Mouse (Mus musculus) myocyte (in vitro differentiated cells): ENCODE measurements around the gene Blnk. TPM values are rescaled to one million over a fixed set of nuclear protein-coding genes. Genes with fewer than 3 reads are reported as not detected.
A peak's percentile ranks its signal among the peaks of the same experiment; 100 is the strongest.

Experiments
- H3K27me3 ChIP-seq: one replicate; pipeline ENCODE4 v1.6.1; 2011; ENCODE audit not compliant: control insufficient read depth, insufficient read depth, insufficient read length
- H3K36me3 ChIP-seq: one replicate; pipeline ENCODE4 v1.6.1; 2011; ENCODE audit not compliant: control insufficient read depth, insufficient read depth
- H3K4me2 ChIP-seq: one replicate; pipeline ENCODE4 v1.6.1; 2011; ENCODE audit warnings: low read depth, control low read depth
- H3K4me3 ChIP-seq: one replicate; pipeline ENCODE4 v1.5.1; 2011; ENCODE audit warnings: mild to moderate bottlenecking, control low read depth, moderate library complexity
- H3K79me2 ChIP-seq: one replicate; pipeline ENCODE4 v1.6.1; 2011; ENCODE audit not compliant: control insufficient read depth, insufficient read depth
- H3ac ChIP-seq: one replicate; pipeline ENCODE4 v1.6.1; 2011; ENCODE audit not compliant: control insufficient read depth, insufficient read length
- CEBPB ChIP-seq: IDR thresholded peaks from 2 replicates; pipeline ENCODE4 v1.6.1; 2011; ENCODE audit warnings: mild to moderate bottlenecking, moderate library complexity; ENCODE audit not compliant: poor library complexity, insufficient read depth, severe bottlenecking
- E2F4 ChIP-seq: IDR thresholded peaks from one replicate; pipeline ENCODE4 v1.6.1; 2011; ENCODE audit warnings: mild to moderate bottlenecking, control low read depth, moderate library complexity; ENCODE audit not compliant: insufficient read depth
- MAX ChIP-seq: IDR thresholded peaks from one replicate; pipeline ENCODE4 v1.6.1; 2011; ENCODE audit warnings: low read depth, mild to moderate bottlenecking, control low read depth
- MYOD1 ChIP-seq, 3 experiments: IDR thresholded peaks; one replicate each; pipeline ENCODE4 v1.6.1; 2011; ENCODE audit warnings: control low read depth in 2 of 3, low read depth in 2 of 3, mild to moderate bottlenecking in 2 of 3, moderate library complexity in 1 of 3; ENCODE audit not compliant: insufficient read length in 2 of 3, control insufficient read depth in 1 of 3
- MYOG ChIP-seq, 3 experiments: IDR thresholded peaks; one replicate each; pipeline ENCODE4 v1.6.1; 2011; ENCODE audit warnings: control low read depth in 2 of 3, low read depth in 2 of 3, mild to moderate bottlenecking in 2 of 3; ENCODE audit not compliant: insufficient read length in 2 of 3, control insufficient read depth in 1 of 3, insufficient read depth in 1 of 3
- POLR2A ChIP-seq: IDR thresholded peaks from one replicate; pipeline ENCODE4 v1.6.1; 2011; ENCODE audit warnings: low read depth, mild to moderate bottlenecking, control low read depth, moderate library complexity; ENCODE audit not compliant: insufficient read length
- POLR2AphosphoS2 ChIP-seq: IDR thresholded peaks from one replicate; pipeline ENCODE4 v1.6.1; 2011; ENCODE audit warnings: low read depth, control low read depth; ENCODE audit not compliant: insufficient read length
- REST ChIP-seq: IDR thresholded peaks from one replicate; pipeline ENCODE4 v1.6.1; 2011; ENCODE audit warnings: mild to moderate bottlenecking, control low read depth, moderate library complexity; ENCODE audit not compliant: insufficient read depth, insufficient read length
- SRF ChIP-seq: IDR thresholded peaks from one replicate; pipeline ENCODE4 v1.6.1; 2011; ENCODE audit warnings: low read depth; ENCODE audit not compliant: control insufficient read depth, insufficient read length
- TCF12 ChIP-seq: IDR thresholded peaks from one replicate; pipeline ENCODE4 v1.6.1; 2011; ENCODE audit warnings: mild to moderate bottlenecking, control low read depth; ENCODE audit not compliant: poor library complexity, insufficient read depth, severe bottlenecking
- TCF3 ChIP-seq: IDR thresholded peaks from one replicate; pipeline ENCODE4 v1.6.1; 2011; ENCODE audit warnings: low read depth, control low read depth; ENCODE audit not compliant: insufficient read length
- USF1 ChIP-seq: IDR thresholded peaks from one replicate; pipeline ENCODE4 v1.6.1; 2011; ENCODE audit warnings: low read depth, mild to moderate bottlenecking, control low read depth, moderate library complexity
- polyA plus RNA-seq: library from polyadenylated mRNA; unstranded; fragments of >200 nt; fragmentation: generic; extraction: Trizol; gene quantifications from one replicate; pipeline ENCODE4 v1.2.1, GENCODE M21; 2012; ENCODE audit warnings: missing spikeins

Blnk gene
- polyA plus RNA-seq, 1 experiment, result 3.3 TPM

DNA sequence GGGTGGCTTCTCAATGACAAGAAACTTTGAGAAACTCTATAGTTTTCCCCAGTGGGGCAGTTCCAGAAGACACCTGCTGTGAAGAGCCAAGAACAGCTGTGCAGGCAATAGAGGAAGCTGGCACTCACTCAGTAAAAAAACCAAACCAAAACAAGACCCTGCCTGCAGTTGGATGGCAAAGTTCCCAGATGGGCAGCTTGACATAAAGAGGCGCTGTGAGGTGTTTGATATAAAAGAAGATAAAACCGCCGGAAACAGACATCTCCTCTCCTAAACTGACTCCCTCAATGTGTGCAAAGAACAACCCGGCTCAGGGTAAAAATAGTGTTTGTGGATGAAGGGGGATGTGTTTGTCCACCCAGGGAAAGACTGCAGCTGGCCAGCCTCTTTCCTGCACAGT lies 27.9 kb upstream of the Blnk start:
- H3K79me2 ChIP-seq, result no peaks in the 10 kb centered on the region
- TF ChIP-seq TCF3, result no peak
- peak; percentile 42 for TF ChIP-seq TCF12
- peak in 2 of 3 experiments; percentile 54 to 73 for TF ChIP-seq MYOD1 (IDR thresholded peaks at IDR 0.05; ENCODE audit: control insufficient read depth in 1 of 3, insufficient read length in 2 of 3, low read depth in 2 of 3)
- H3K36me3 ChIP-seq, result no peaks in the 10 kb centered on the region
- no peak overlapping the region for H3K4me3 ChIP-seq
- H3K4me2 ChIP-seq, result no peak overlapping the region
- peaks cover 21% of the 10 kb centered on the region for H3K27me3 ChIP-seq
- no peak overlapping the region for H3ac ChIP-seq

DNA sequence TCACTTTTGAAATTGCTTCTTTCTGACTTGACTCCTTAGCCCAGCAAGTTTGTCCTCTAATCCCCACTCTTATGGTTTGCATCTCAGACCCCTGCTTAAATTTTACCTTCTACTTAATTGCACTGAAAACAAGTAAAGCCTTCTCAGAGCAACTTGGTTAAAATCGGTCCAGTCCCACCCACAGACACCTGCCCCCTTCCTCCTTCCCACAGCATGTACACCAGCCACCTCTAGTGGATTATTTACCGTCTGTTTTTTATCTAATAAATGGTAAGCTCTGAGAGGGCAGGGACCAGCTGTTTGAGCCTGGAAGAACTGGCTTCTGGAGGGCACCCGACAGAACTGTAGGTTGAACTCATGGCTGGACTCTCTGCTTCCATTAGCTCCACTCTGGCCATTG lies 26.2 kb upstream of the Blnk start:
- TF ChIP-seq TCF12, result no peak
- no peak for TF ChIP-seq MYOG (IDR thresholded peaks at IDR 0.05; ENCODE audit: control insufficient read depth in 1 of 3, insufficient read depth in 1 of 3, insufficient read length in 2 of 3, low read depth in 2 of 3)
- TF ChIP-seq REST, result no peak
- TF ChIP-seq CEBPB, result no peak
- no peak for TF ChIP-seq MAX
- no peak for TF ChIP-seq POLR2A
- no peak for TF ChIP-seq TCF3
- TF ChIP-seq POLR2AphosphoS2, result no peak
- no peak for TF ChIP-seq MYOD1 (IDR thresholded peaks at IDR 0.05; ENCODE audit: control insufficient read depth in 1 of 3, insufficient read length in 2 of 3, low read depth in 2 of 3)
- no peak for TF ChIP-seq SRF
- TF ChIP-seq E2F4, result no peak
- TF ChIP-seq USF1, result no peak
- Histone ChIP-seq H3K4me2 (no peak overlapping the region), H3K36me3 (no peaks in the 10 kb centered on the region), H3K4me3 (no peak overlapping the region), H3K79me2 (no peaks in the 10 kb centered on the region), H3K27me3 (peaks cover 21% of the 10 kb centered on the region), H3ac (no peak overlapping the region)

DNA sequence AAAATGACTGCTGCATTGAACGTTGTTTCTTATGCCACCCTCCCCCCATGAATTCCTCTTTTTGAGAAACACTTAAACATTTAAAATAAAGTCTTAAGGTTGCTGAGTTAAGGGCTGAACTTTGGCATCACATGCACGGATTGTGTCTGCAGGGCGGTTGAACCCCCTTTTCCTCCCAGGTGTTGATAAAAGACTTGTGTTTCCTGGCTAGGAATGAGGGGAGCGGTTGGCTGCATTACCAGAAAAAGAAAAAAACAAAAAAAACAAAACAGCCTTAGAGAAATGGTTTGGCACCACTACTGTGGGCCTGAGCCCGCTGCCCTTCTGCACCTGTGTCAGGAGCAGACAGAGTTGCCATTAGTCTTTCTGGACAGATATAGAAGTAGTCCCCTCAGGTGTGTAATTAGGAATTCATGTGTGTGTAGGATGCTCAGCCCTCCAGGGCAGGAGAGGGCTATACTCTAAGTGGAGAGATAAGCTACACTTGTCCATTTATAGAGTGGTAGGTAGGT lies 24.9 kb upstream of the Blnk start:
- H3ac ChIP-seq, result no peak overlapping the region
- TF ChIP-seq CEBPB, result no peak
- no peak for TF ChIP-seq TCF3
- TF ChIP-seq MYOD1 (IDR thresholded peaks at IDR 0.05; ENCODE audit: control insufficient read depth in 1 of 3, insufficient read length in 2 of 3, low read depth in 2 of 3), result no peak
- TF ChIP-seq REST, result no peak
- no peak for TF ChIP-seq TCF12
- no peak for TF ChIP-seq SRF
- TF ChIP-seq POLR2A, result no peak
- no peak for TF ChIP-seq MAX
- TF ChIP-seq USF1, result no peak
- TF ChIP-seq MYOG (IDR thresholded peaks at IDR 0.05; ENCODE audit: control insufficient read depth in 1 of 3, insufficient read depth in 1 of 3, insufficient read length in 2 of 3, low read depth in 2 of 3), result no peak
- TF ChIP-seq POLR2AphosphoS2, result no peak
- TF ChIP-seq E2F4, result no peak
- no peak overlapping the region for H3K4me2 ChIP-seq
- peaks cover 21% of the 10 kb centered on the region for H3K27me3 ChIP-seq
- H3K4me3 ChIP-seq, result no peak overlapping the region
- H3K79me2 ChIP-seq, result no peaks in the 10 kb centered on the region
- no peaks in the 10 kb centered on the region for H3K36me3 ChIP-seq

DNA sequence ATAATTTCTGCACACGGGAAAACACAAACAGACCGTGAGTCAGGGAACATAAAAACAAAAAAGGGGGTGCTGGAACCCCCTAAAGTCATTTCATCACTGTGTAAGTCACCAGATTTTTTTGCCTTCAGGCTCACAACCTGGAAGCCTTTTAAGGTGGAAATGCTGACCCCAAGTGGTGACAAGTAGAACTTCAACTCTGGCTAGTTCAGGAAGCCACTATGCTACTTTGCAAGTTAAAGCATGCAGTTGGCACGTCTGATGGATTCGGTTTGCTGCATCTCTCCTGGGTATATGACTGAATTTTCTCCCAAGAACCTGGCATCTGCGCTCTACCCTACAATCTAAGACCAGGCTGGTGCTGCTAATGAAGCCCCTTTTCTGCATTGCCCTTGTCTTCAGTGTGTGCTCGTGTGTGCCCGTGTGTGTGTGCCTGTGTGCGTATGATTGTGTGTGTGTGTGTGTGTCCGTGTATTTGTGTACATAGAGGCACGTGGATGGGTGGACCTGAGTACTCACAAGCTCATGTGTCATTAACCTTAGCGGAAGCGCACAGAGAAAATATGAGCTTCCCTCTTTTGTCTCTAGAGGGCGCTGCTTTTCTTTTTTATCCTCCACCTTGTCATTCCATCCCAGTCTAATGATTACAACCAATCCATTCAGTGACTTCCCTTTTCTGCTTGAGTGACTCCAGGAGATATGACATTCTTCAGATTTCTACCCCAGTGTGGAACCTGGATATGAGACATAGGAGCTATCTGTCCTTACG lies 21.8 kb upstream of the Blnk start:
- Histone ChIP-seq H3K4me2 (no peak overlapping the region), H3K79me2 (no peaks in the 10 kb centered on the region), H3K4me3 (no peak overlapping the region), H3ac (no peak overlapping the region), H3K36me3 (no peaks in the 10 kb centered on the region), H3K27me3 (peaks cover 21% of the 10 kb centered on the region)
- no peak for TF ChIP-seq MYOD1 (IDR thresholded peaks at IDR 0.05; ENCODE audit: control insufficient read depth in 1 of 3, insufficient read length in 2 of 3, low read depth in 2 of 3)
- no peak for TF ChIP-seq SRF

DNA sequence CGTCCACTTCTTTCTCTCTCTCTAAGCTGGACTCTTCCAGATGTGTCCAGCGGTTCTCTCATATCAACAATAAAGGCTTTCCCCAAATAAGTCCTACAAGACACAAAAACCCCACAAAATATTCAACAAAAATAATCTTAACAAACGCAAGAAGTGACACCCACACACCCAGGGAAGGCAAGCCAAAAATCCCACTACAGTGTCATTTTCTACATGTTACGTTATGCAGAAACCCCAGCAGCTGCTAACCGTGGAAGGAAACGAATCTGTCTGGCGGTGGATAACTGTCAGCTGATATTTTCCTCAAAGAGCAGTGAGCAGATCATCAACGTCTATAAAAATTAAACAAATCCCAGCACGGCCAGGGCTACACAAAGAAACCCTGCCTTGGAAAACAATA lies 19.7 kb upstream of the Blnk start:
- Histone ChIP-seq H3K36me3 (no peaks in the 10 kb centered on the region), H3K4me2 (no peak overlapping the region), H3ac (no peak overlapping the region), H3K79me2 (no peaks in the 10 kb centered on the region), H3K27me3 (peaks cover 11% of the 10 kb centered on the region), H3K4me3 (no peak overlapping the region)
- TF ChIP-seq E2F4 (no peak), TCF12 (no peak), MYOD1 (IDR thresholded peaks at IDR 0.05; ENCODE audit: control insufficient read depth in 1 of 3, insufficient read length in 2 of 3, low read depth in 2 of 3) (no peak), MAX (no peak)
